In the genomic region with DNA sequence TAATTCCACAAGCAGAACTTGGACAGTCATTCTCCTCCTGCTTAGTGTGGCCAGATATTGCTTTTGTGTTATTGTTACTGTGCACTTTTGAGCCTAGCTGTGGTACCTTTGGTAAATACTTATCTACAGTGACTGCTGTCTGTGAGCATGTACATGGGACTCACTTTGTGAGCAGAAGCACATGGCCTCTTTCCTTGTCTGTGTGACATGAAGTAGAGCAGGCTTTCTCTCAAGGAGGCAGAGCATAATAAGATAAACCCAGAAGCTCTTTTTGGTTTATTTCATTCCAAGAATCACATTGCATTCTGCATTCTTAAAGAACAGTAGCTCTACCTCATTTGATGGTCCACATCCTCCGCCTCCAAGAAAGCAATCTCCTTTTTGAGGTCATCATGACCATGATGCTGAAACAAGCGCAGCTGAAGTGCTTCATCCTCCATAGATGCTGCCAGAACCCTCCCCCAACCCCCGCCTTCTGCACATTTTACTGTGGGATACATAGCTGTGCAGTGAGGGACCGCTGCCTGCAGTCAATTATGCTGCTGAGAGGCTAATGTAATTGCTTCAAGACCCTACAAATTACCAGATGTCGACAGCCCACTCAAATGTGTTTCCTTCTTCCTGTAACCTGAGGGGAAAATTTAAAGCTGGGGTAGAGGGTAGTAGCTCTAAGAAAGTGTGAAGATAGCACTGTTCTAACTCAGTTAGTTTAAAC, we compare ENCODE assay signal across 8 mouse cellular contexts.
A peak's percentile ranks its signal among the peaks of the same experiment; 100 is the strongest.
DNase-seq lines count a peak whose midpoint lies in the region; ATAC-seq lines count a peak whose summit lies in the region.

No protein-coding gene starts in this region.

- ATAC-seq in embryonic facial prominence, embryonic 11.5 days (replicated peaks; ENCODE audit: insufficient number of reproducible peaks, low FRiP score, low TSS enrichment, low read depth): peak; percentile 94
- peak; percentile 88 for ATAC-seq in hindbrain, embryonic 16.5 days
- ATAC-seq in neural tube, embryonic 14.5 days (ENCODE audit: low read depth): peak; percentile 93
- no peak for ATAC-seq in liver, embryonic 11.5 days (replicated peaks; ENCODE audit: low FRiP score)

- H3K4me3 ChIP-seq in embryonic facial prominence, embryonic 11.5 days (ENCODE audit: low read depth, low read length): no peak overlapping the region
- H3K4me3 ChIP-seq in hindbrain, embryonic 16.5 days (ENCODE audit: low read length): no peak overlapping the region
- no peak overlapping the region for H3K4me3 ChIP-seq in neural tube, embryonic 14.5 days (ENCODE audit: low read depth, low read length)
- no peak overlapping the region for H3K4me3 ChIP-seq in liver, embryonic 11.5 days (ENCODE audit: low read depth, low read length)

- no peaks in the 10 kb centered on the region for H3K27me3 ChIP-seq in embryonic facial prominence, embryonic 11.5 days (ENCODE audit: control insufficient read depth, insufficient read depth, low read length)
- no peaks in the 10 kb centered on the region for H3K27me3 ChIP-seq in hindbrain, embryonic 16.5 days (replicated peaks; ENCODE audit: control insufficient read depth, insufficient read depth, low read length)
- no peaks in the 10 kb centered on the region for H3K27me3 ChIP-seq in neural tube, embryonic 14.5 days (ENCODE audit: control insufficient read depth, insufficient read depth, low read length)
- no peaks in the 10 kb centered on the region for H3K27me3 ChIP-seq in liver, embryonic 11.5 days (replicated peaks; ENCODE audit: control insufficient read depth, insufficient read depth, low read length)

- no peak overlapping the region for H3K27ac ChIP-seq in embryonic facial prominence, embryonic 11.5 days (replicated peaks; ENCODE audit: low read depth, low read length)
- H3K27ac ChIP-seq in hindbrain, embryonic 16.5 days (ENCODE audit: low read depth, low read length): peak overlapping the region; percentile 40; the same call in 1 of the 2 replicates
- H3K27ac ChIP-seq in neural tube, embryonic 14.5 days (ENCODE audit: low read depth, low read length): peak overlapping the region; percentile 12; the same call in 1 of the 2 replicates
- H3K27ac ChIP-seq in liver, embryonic 11.5 days (ENCODE audit: low read depth, low read length): no peak overlapping the region

- intact Hi-C loops in heart, postnatal 36 days (cut with DNase I): no loop called here

- H3K9me3 ChIP-seq in embryonic facial prominence, embryonic 11.5 days (replicated peaks; ENCODE audit: control insufficient read depth, low read length): no peaks in the 10 kb centered on the region
- H3K9me3 ChIP-seq in hindbrain, embryonic 16.5 days (ENCODE audit: control insufficient read depth, low read length): no peaks in the 10 kb centered on the region
- H3K9me3 ChIP-seq in neural tube, embryonic 14.5 days (ENCODE audit: control insufficient read depth, low read length): no peaks in the 10 kb centered on the region
- no peaks in the 10 kb centered on the region for H3K9me3 ChIP-seq in liver, embryonic 11.5 days (ENCODE audit: control insufficient read depth, low read length)

- no peak overlapping the region for H3K4me2 ChIP-seq in embryonic facial prominence, embryonic 11.5 days (ENCODE audit: low read depth, low read length)
- H3K4me2 ChIP-seq in hindbrain, embryonic 16.5 days (ENCODE audit: low read length): no peak overlapping the region
- no peak overlapping the region for H3K4me2 ChIP-seq in neural tube, embryonic 14.5 days (ENCODE audit: low read depth, low read length)
- no peak overlapping the region for H3K4me2 ChIP-seq in liver, embryonic 11.5 days

- peak; percentile 3 for DNase-seq in heart, adult 8-10 months (ENCODE audit: low spot score)
- no peak for DNase-seq in heart, postnatal 36 days
- peak; percentile 89 for DNase-seq in embryonic facial prominence, embryonic 11.5 days (ENCODE audit: low spot score)
- no peak for DNase-seq in thymus, adult 18-20 months
- DNase-seq in adrenal gland, postnatal 25 days: no peak
- DNase-seq in liver, embryonic 11.5 days (ENCODE audit: low spot score): no peak

- 28% methylated on average over 5 of the region's 5 CpGs for WGBS in embryonic facial prominence, embryonic 11.5 days
- 46% methylated on average over 5 of the region's 5 CpGs for WGBS in hindbrain, embryonic 16.5 days
- WGBS in neural tube, embryonic 14.5 days: 17% methylated on average over 5 of the region's 5 CpGs
- 53% methylated on average over 5 of the region's 5 CpGs for WGBS in liver, embryonic 11.5 days

- no peak overlapping the region for H3K9ac ChIP-seq in embryonic facial prominence, embryonic 11.5 days (replicated peaks; ENCODE audit: low read length)
- H3K9ac ChIP-seq in hindbrain, embryonic 16.5 days (ENCODE audit: low read depth, low read length): no peak overlapping the region
- H3K9ac ChIP-seq in neural tube, embryonic 14.5 days (replicated peaks; ENCODE audit: low read depth, low read length): no peak overlapping the region
- no peak overlapping the region for H3K9ac ChIP-seq in liver, embryonic 11.5 days (ENCODE audit: low read depth, low read length)

- 0 out of 2 replicates have a peak, but pooled peaks cover 3% of the 10 kb centered on the region for H3K4me1 ChIP-seq in embryonic facial prominence, embryonic 11.5 days (ENCODE audit: control insufficient read depth, insufficient read depth, low read length)
- H3K4me1 ChIP-seq in hindbrain, embryonic 16.5 days (ENCODE audit: control insufficient read depth, insufficient read depth, low read depth, low read length): no peaks in the 10 kb centered on the region
- H3K4me1 ChIP-seq in neural tube, embryonic 14.5 days (ENCODE audit: control insufficient read depth, insufficient read depth, low read length): peaks cover 8% of the 10 kb centered on the region; the same call in 1 of the 2 replicates
- no peaks in the 10 kb centered on the region for H3K4me1 ChIP-seq in liver, embryonic 11.5 days (replicated peaks; ENCODE audit: control insufficient read depth, insufficient read depth, low read length)

- H3K36me3 ChIP-seq in embryonic facial prominence, embryonic 11.5 days (replicated peaks; ENCODE audit: control insufficient read depth, insufficient read depth, low read depth, low read length): no peaks in the 10 kb centered on the region
- no peaks in the 10 kb centered on the region for H3K36me3 ChIP-seq in hindbrain, embryonic 16.5 days (ENCODE audit: control insufficient read depth, insufficient read depth, low read length)
- no peaks in the 10 kb centered on the region for H3K36me3 ChIP-seq in neural tube, embryonic 14.5 days (ENCODE audit: control insufficient read depth, insufficient read depth, low read length)
- H3K36me3 ChIP-seq in liver, embryonic 11.5 days (ENCODE audit: control insufficient read depth, insufficient read depth, low read length): no peaks in the 10 kb centered on the region

Comparison
In these comparisons a context has a peak if more than half of its experiments do, and no peak if none do; other contexts are left out.
1. DNase-seq: peak in heart, adult 8-10 months (single experiment) and embryonic facial prominence, embryonic 11.5 days (single experiment); none in heart, postnatal 36 days (0 of 2), thymus, adult 18-20 months (0 of 2), adrenal gland, postnatal 25 days (single experiment) and liver, embryonic 11.5 days (single experiment).
2. H3K27ac ChIP-seq: peak in hindbrain, embryonic 16.5 days (single experiment) and neural tube, embryonic 14.5 days (single experiment); none in embryonic facial prominence, embryonic 11.5 days (single experiment) and liver, embryonic 11.5 days (single experiment).